Mouse (Mus musculus) MEL (cell line): Measurements from ENCODE around the gene Chp1.

Experiments
- CTCF ChIP-seq, 3 experiments: IDR thresholded peaks in 2 of 3; conservative IDR thresholded peaks in 1 of 3; 2 replicates each; pipeline ENCODE4 v1.5.1; 2011 to 2012; ENCODE audit warnings: low read length in 3 of 3, low read depth in 2 of 3, mild to moderate bottlenecking in 2 of 3, improper control_type of control experiment in 1 of 3, inconsistent platforms in 1 of 3, mixed read lengths in 1 of 3, moderate library complexity in 1 of 3; ENCODE audit not compliant: control insufficient read depth in 1 of 3, insufficient read depth in 1 of 3, poor library complexity in 1 of 3, severe bottlenecking in 1 of 3
- EP300 ChIP-seq, 2 experiments: IDR thresholded peaks; 2 replicates each; pipeline ENCODE4 v1.6.1; 2011; ENCODE audit warnings: improper control_type of control experiment in 2 of 2, low read length in 2 of 2, low read depth in 1 of 2, mild to moderate bottlenecking in 1 of 2
- GATA1 ChIP-seq: IDR thresholded peaks from 2 replicates; pipeline ENCODE4 v1.6.1; 2011; ENCODE audit warnings: low read depth, low read length, improper control_type of control experiment
- JUND ChIP-seq: IDR thresholded peaks from 2 replicates; pipeline ENCODE4 v1.6.1; 2011; ENCODE audit warnings: low read depth, mild to moderate bottlenecking, improper control_type of control experiment, low read length
- KAT2A ChIP-seq: conservative IDR thresholded peaks from 2 replicates; pipeline ENCODE4 v1.6.1; 2012; ENCODE audit warnings: low read depth, low read length, improper control_type of control experiment, inconsistent platforms
- MYC ChIP-seq: IDR thresholded peaks from 2 replicates; pipeline ENCODE4 v1.6.1; 2011; ENCODE audit warnings: low read depth, mild to moderate bottlenecking, low read length, improper control_type of control experiment, moderate library complexity
- POLR2AphosphoS2 ChIP-seq: IDR thresholded peaks from 2 replicates; pipeline ENCODE4 v1.6.1; 2011; ENCODE audit warnings: low read length, improper control_type of control experiment
- RAD21 ChIP-seq: IDR thresholded peaks from 2 replicates; pipeline ENCODE4 v1.6.1; 2011; ENCODE audit warnings: mild to moderate bottlenecking, low read depth, low read length, improper control_type of control experiment
- TAL1 ChIP-seq: IDR thresholded peaks from 2 replicates; pipeline ENCODE4 v1.6.1; 2012; ENCODE audit warnings: mild to moderate bottlenecking, inconsistent platforms, low read length, moderate library complexity, mixed read lengths

GRCm38 (mm10) chr2:119543656-119544055, 3.8 kb upstream of the Chp1 start:
- TF ChIP-seq CTCF (IDR thresholded peaks at IDR 0.05 in 2 of 3, conservative IDR thresholded peaks at IDR 0.05 in 1 of 3; ENCODE audit: control insufficient read depth in 1 of 3, insufficient read depth in 1 of 3, low read depth in 2 of 3, low read length in 3 of 3, poor library complexity in 1 of 3, severe bottlenecking in 1 of 3) (no peak), TAL1 (no peak), JUND (no peak), KAT2A (no peak), POLR2AphosphoS2 (no peak), MYC (no peak), EP300 (IDR thresholded peaks at IDR 0.05; ENCODE audit: low read depth in 1 of 2, low read length in 2 of 2) (no peak), GATA1 (no peak), RAD21 (no peak)
